Comparison of ENCODE assay signal across 8 mouse cellular contexts in genomic region chr11:108940655-108941412, GRCm38 (mm10). TPM values are rescaled to one million over a fixed set of nuclear protein-coding genes. Genes with fewer than 3 reads are reported as not detected.
DNase-seq lines count a peak whose midpoint lies in the region; ATAC-seq and TF ChIP-seq lines count a peak whose summit lies in the region.
"Had no signal": no experiment of that assay in that cellular context is flagged by ENCODE, and none has a peak within 500 bp of the region (broad histone marks: within the 10 kb centered on the region; RNA-seq: fewer than 3 reads in every experiment).

No protein-coding gene starts in this region.

- peaks cover 35% of the 10 kb centered on the region for H3K36me3 ChIP-seq in forebrain, postnatal 0 days (ENCODE audit: insufficient read depth)
- peaks cover 99% of the 10 kb centered on the region for H3K36me3 ChIP-seq in midbrain, embryonic 10.5 days

- H3K27ac ChIP-seq in forebrain, postnatal 0 days (ENCODE audit: low read depth, low read length): peak overlapping the region; percentile 62
- H3K27ac ChIP-seq in midbrain, embryonic 10.5 days (replicated peaks): peak overlapping the region; percentile 69
- H3K27ac ChIP-seq: kidney, postnatal 0 days had no signal

- H3K9me3 ChIP-seq in forebrain, postnatal 0 days (ENCODE audit: low read length): no peaks in the 10 kb centered on the region
- H3K9me3 ChIP-seq in midbrain, embryonic 10.5 days (replicated peaks): no peaks in the 10 kb centered on the region

- H3K9ac ChIP-seq in forebrain, postnatal 0 days: no peak overlapping the region

- DNase-seq in right cerebral cortex, postnatal 10 days (ENCODE audit: low spot score in 2 of 2): peak; percentile 62 to 63
- DNase-seq in right cerebral cortex, postnatal 36 days (ENCODE audit: low spot score in 2 of 2): no peak
- no peak for DNase-seq in forebrain, postnatal 0 days
- no peak for DNase-seq in midbrain, embryonic 10.5 days (ENCODE audit: low spot score)
- no peak for DNase-seq in thymus, postnatal 10 days (ENCODE audit: low spot score in 2 of 2)
- no peak for DNase-seq in heart, postnatal 4 days
- no peak for DNase-seq in thymus, adult 18-20 months

- H3K27me3 ChIP-seq in forebrain, postnatal 0 days (ENCODE audit: insufficient read depth, low read length): no peaks in the 10 kb centered on the region
- 0 out of 2 replicates have a peak, but pooled peaks cover 10% of the 10 kb centered on the region for H3K27me3 ChIP-seq in midbrain, embryonic 10.5 days (ENCODE audit: low read depth, poor library complexity, severe bottlenecking)

- TF ChIP-seq CTCF in forebrain, postnatal 0 days (IDR thresholded peaks at IDR 0.05; ENCODE audit: low read depth): no peak

- H3K4me1 ChIP-seq in forebrain, postnatal 0 days (ENCODE audit: insufficient read depth): peaks cover 10% of the 10 kb centered on the region; the same call in 1 of the 2 replicates
- H3K4me1 ChIP-seq in midbrain, embryonic 10.5 days: peaks cover 47% of the 10 kb centered on the region

- 14% methylated on average over 19 of the region's 19 CpGs for WGBS in forebrain, postnatal 0 days
- 63% methylated on average over 19 of the region's 19 CpGs for WGBS in midbrain, embryonic 10.5 days

- ATAC-seq in forebrain, postnatal 0 days: peak; percentile 51

- peak overlapping the region; percentile 40 for H3K4me2 ChIP-seq in forebrain, postnatal 0 days (ENCODE audit: low read depth)

- no peak overlapping the region for H3K4me3 ChIP-seq in forebrain, postnatal 0 days (ENCODE audit: low read depth, low read length)
- no peak overlapping the region for H3K4me3 ChIP-seq in midbrain, embryonic 10.5 days

RNA-seq across cellular contexts. Expression of gene Axin2, which starts 20.7 kb away (rescaled TPM):
- total RNA-seq in forebrain, postnatal 0 days (2014; rRNA removed): 28.7 and 35.6 TPM in 2 replicates
- polyA plus RNA-seq in forebrain, postnatal 0 days (2015; fragmentation: Nextera tagmentation; extraction: Ambion mirVana): 4.5 and 5.0 TPM in 2 replicates
- 17.5 and 17.6 TPM in 2 replicates for polyA plus RNA-seq in midbrain, embryonic 10.5 days (2016; fragmentation: Nextera tagmentation; extraction: Ambion mirVana)
- 1 to 10 TPM; 5.8 to 6.3 TPM for total RNA-seq in heart, postnatal 4 days (2021)

Comparison
In these comparisons a context has a peak if more than half of its experiments do, and no peak if none do; other contexts are left out.
1. DNase-seq: peak in right cerebral cortex, postnatal 10 days (2 of 2); none in right cerebral cortex, postnatal 36 days (0 of 2), forebrain, postnatal 0 days (single experiment), midbrain, embryonic 10.5 days (single experiment), thymus, postnatal 10 days (0 of 2), heart, postnatal 4 days (single experiment) and thymus, adult 18-20 months (0 of 2).